Mouse (Mus musculus) intestine, embryonic 16.5 days (tissue): Measurements from ENCODE around the gene 4933424G06Rik. TPM values are rescaled to one million over a fixed set of nuclear protein-coding genes. Genes with fewer than 3 reads are reported as not detected.

Source experiments
- ATAC-seq: fragments of 200-750 bp; cut with Nextera tagmentation; 2 replicates; pipeline ENCODE4 v1.8.0; 2017; ENCODE audit warnings: moderate TSS enrichment, moderate library complexity
- H3K27ac ChIP-seq: fragments of 300-500 bp; sonication (generic); 2 replicates; pipeline ENCODE4 v1.5.1; 2014; ENCODE audit warnings: mild to moderate bottlenecking, low read length
- H3K27me3 ChIP-seq: fragments of 300-500 bp; sonication (generic); replicated peaks from 2 replicates; pipeline ENCODE4 v1.6.1; 2014; ENCODE audit warnings: low read length, control low read depth, mixed read lengths; ENCODE audit not compliant: control insufficient read depth, insufficient read depth
- H3K36me3 ChIP-seq: fragments of 300-500 bp; sonication (generic); 2 replicates; pipeline ENCODE4 v1.6.1; 2014; ENCODE audit warnings: low read length, control low read depth; ENCODE audit not compliant: control insufficient read depth, insufficient read depth
- H3K4me1 ChIP-seq: fragments of 300-500 bp; sonication (generic); 2 replicates; pipeline ENCODE4 v1.6.1; 2014; ENCODE audit warnings: low read length, control low read depth, mixed read lengths; ENCODE audit not compliant: control insufficient read depth, insufficient read depth
- H3K4me2 ChIP-seq: fragments of 300-500 bp; sonication (generic); 2 replicates; pipeline ENCODE4 v1.6.1; 2014; ENCODE audit warnings: low read depth, low read length, control low read depth
- H3K4me3 ChIP-seq: fragments of 300-500 bp; sonication (generic); 2 replicates; pipeline ENCODE4 v1.5.1; 2014; ENCODE audit warnings: mild to moderate bottlenecking, low read length
- H3K9ac ChIP-seq: fragments of 300-500 bp; sonication (generic); 2 replicates; pipeline ENCODE4 v1.6.1; 2014; ENCODE audit warnings: low read depth, low read length
- H3K9me3 ChIP-seq: fragments of 300-500 bp; sonication (generic); 2 replicates; pipeline ENCODE4 v1.6.1; 2016; ENCODE audit warnings: low read length, control low read depth; ENCODE audit not compliant: control insufficient read depth
- whole genome bisulfite sequencing: fragments of 180-500 bp; shearing (Covaris S2); extraction: QIAGEN DNeasy Blood & Tissue Kit; methylation state at CpG from one replicate; pipeline ENCODE4 v1.1.7; 2014; 5-methylcytosine and 5-hydroxymethylcytosine counted together
- polyA plus RNA-seq: library from polyadenylated mRNA; unstranded; fragments of >200 nt; fragmentation: Nextera tagmentation; extraction: Ambion mirVana; gene quantifications from 2 replicates; pipeline ENCODE4 v1.2.1, GENCODE M21; 2015

Gene 4933424G06Rik
- polyA plus RNA-seq, 1 experiment from 2014 or later, result 0.12 TPM

DNA sequence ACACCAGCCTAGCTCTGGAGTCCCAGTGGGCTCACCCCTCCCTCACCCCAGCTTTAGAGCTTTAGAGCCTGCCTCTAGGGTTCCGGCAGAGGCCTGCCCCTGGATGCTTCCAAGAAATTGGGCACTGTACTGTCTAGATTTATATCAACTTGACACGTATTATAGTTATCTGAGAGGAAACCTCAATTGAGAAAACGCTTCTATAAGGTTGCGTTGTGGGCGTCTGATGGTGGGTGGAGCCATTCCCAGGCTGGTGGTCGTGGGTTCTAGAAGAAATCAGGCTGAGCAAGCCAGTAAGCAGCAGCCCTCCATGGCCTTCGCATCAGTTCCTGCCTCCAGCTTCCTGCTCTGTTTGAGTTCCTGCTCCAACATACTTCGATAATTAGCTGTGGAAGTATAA, 51.1 kb downstream of the 4933424G06Rik start:
- no peaks in the 10 kb centered on the region for H3K27me3 ChIP-seq
- H3K36me3 ChIP-seq, result no peaks in the 10 kb centered on the region
- no peak overlapping the region for H3K9ac ChIP-seq
- H3K4me1 ChIP-seq, result no peaks in the 10 kb centered on the region
- H3K4me3 ChIP-seq, result no peak overlapping the region
- H3K9me3 ChIP-seq, result no peaks in the 10 kb centered on the region
- 84% methylated on average over 8 of the region's 8 CpGs for WGBS
- H3K4me2 ChIP-seq, result no peak overlapping the region
- no peak overlapping the region for H3K27ac ChIP-seq
- ATAC-seq, result no peak

DNA sequence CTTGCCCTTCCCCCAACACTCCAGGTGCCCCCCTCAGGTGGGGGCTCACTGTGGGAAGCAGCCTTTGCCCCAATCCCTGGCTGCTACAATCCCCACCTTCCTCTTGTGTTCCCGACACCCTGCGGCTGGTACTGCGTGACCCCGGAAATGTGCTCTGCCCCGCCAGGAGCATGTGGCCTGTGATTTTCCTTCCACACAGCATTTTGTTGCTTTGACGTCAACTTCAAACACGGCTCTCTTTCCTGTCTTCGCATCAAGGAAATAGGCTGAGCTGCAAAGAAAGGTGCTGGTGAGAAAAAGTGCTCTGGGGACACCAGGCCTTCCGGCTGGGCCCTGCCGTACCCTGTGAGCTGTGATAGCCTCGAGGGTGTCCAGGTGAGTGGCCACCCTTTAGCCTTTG, 51.6 kb downstream of the 4933424G06Rik start, which contains the start of gene Zap70:
Zap70 (plus strand) TSS at position 231 of the 400 bp plus-strand sequence.
- 82% methylated on average over 11 of the region's 11 CpGs for WGBS
- Histone ChIP-seq H3K27me3 (no peaks in the 10 kb centered on the region), H3K4me2 (no peak within 1 kb of the TSS), H3K9ac (no peak within 1 kb of the TSS), H3K36me3 (no peaks in the 10 kb centered on the region), H3K27ac (no peak within 1 kb of the TSS), H3K4me3 (no peak within 1 kb of the TSS), H3K4me1 (0 out of 2 replicates have a peak, but pooled peaks cover 1% of the 10 kb centered on the region), H3K9me3 (no peaks in the 10 kb centered on the region)
- no peak for ATAC-seq

DNA sequence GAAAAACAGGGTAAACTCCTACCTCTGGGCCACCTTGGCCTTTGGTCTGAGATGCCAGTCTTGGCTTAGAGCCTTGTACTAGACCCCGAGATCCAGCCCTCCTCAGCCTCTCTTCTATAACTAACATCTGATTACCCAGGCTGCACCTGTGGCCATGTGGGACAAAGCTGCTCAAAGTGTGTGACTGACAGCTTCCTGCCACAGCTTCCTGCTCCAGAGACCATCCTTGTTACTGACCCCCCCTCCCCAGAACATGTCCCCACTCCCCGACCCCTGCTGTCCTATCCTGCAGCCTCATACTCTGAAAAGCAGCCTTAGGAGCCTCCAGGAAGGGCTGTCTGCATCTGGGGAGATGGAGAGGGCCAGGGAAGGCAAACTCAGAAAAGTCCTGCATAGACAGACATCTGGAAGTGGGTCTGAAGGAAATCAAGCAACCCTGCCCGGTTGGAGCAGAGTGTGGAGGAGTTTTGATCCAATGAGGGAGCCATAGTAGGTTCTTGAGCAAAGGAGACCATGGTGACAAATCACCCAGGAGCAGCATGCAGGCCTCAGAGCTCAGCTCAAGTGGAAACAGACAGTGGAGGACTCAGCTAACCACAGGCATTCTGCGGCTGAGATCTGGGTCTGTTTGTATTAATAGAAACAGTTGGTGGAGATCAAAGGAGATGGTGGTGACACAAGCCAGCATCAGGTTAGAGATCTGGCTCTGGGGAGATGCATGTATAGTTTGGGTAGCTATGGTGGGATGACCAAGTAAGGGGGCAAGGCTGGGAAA, 56.7 kb downstream of the 4933424G06Rik start:
- H3K36me3 ChIP-seq, result no peaks in the 10 kb centered on the region
- no peak overlapping the region for H3K27ac ChIP-seq
- no peak overlapping the region for H3K4me2 ChIP-seq
- no peaks in the 10 kb centered on the region for H3K9me3 ChIP-seq
- H3K4me1 ChIP-seq, result 0 out of 2 replicates have a peak, but pooled peaks cover 7% of the 10 kb centered on the region
- H3K9ac ChIP-seq, result no peak overlapping the region
- H3K27me3 ChIP-seq, result peaks cover 3% of the 10 kb centered on the region; the same call in 1 of the 2 replicates
- no peak for ATAC-seq
- no peak overlapping the region for H3K4me3 ChIP-seq
- WGBS, result 47% methylated on average over 4 of the region's 4 CpGs

DNA sequence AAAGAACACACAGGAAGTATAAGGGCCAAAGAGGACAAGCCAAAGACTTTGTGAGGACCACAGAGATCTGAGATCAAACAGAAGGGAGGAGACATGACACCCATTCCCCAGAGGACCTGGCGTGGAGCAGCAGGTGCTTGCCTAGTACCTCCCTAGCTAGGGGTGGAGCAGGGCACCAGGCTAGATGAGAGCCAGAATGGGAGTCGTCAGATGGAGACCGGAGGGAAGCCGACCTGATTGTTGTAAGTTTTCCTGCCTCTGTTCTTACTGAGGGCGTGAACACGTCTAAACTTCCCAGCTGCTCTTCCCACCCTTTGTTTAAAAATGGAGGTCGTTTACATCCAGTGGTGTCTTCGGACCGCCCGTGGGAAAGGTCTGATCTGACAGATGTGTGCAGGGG, 57.4 kb downstream of the 4933424G06Rik start:
- H3K4me1 ChIP-seq, result 0 out of 2 replicates have a peak, but pooled peaks cover 7% of the 10 kb centered on the region
- no peak overlapping the region for H3K4me2 ChIP-seq
- peaks cover 3% of the 10 kb centered on the region; the same call in 1 of the 2 replicates for H3K27me3 ChIP-seq
- no peaks in the 10 kb centered on the region for H3K36me3 ChIP-seq
- no peak for ATAC-seq
- H3K4me3 ChIP-seq, result no peak overlapping the region
- H3K27ac ChIP-seq, result no peak overlapping the region
- H3K9ac ChIP-seq, result no peak overlapping the region
- no peaks in the 10 kb centered on the region for H3K9me3 ChIP-seq
- WGBS, result 39% methylated on average over 10 of the region's 10 CpGs

DNA sequence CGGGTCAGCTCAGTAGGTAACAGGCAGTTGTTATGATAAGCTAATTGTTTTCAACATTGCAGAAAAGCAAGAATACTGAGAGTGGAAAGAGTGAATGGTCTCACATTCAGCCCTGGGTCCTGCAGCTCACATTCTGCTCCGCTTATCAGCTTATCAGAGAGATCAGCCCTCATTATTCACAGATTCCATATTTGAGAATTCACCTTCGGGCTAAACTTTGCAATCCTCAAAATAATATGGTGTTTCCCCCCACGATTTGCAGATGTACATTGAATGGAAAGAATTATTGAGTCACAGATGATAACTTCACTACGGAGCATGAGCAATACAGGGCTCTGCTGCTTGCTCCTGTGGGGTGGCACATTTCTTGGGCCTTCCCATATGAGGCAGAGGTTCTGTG, 58.8 kb downstream of the 4933424G06Rik start:
- H3K27ac ChIP-seq, result no peak overlapping the region
- H3K9me3 ChIP-seq, result no peaks in the 10 kb centered on the region
- WGBS, result 80% methylated on average over 5 of the region's 5 CpGs
- no peaks in the 10 kb centered on the region for H3K36me3 ChIP-seq
- 0 out of 2 replicates have a peak, but pooled peaks cover 7% of the 10 kb centered on the region for H3K4me1 ChIP-seq
- no peak overlapping the region for H3K4me2 ChIP-seq
- ATAC-seq, result no peak
- H3K4me3 ChIP-seq, result no peak overlapping the region
- H3K9ac ChIP-seq, result no peak overlapping the region
- peaks cover 3% of the 10 kb centered on the region; the same call in 1 of the 2 replicates for H3K27me3 ChIP-seq

DNA sequence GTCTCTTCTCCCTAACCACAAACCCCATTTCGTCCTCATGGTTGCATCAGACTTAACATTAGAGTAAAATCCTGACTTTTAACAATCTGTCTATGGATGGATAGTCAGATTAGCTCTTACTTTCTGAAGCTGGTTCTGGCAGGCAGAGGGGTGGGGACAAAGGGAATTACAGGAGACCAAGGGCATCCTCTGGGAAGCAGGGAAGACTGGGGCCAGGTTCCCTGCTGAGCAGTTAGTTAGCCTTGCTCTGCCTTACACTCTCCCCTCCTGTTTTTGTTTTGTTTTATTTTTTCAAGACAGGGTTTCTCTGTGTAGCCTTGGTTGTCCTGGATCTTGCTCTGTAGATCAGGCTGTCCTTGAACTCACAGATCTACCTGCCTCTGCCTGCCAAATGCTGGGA, 60.0 kb downstream of the 4933424G06Rik start:
- Histone ChIP-seq H3K4me2 (no peak overlapping the region), H3K4me3 (no peak overlapping the region), H3K36me3 (no peaks in the 10 kb centered on the region), H3K27me3 (peaks cover 3% of the 10 kb centered on the region; the same call in 1 of the 2 replicates), H3K4me1 (0 out of 2 replicates have a peak, but pooled peaks cover 7% of the 10 kb centered on the region), H3K9ac (no peak overlapping the region), H3K27ac (no peak overlapping the region), H3K9me3 (no peaks in the 10 kb centered on the region)
- no peak for ATAC-seq
- WGBS, result 93% methylated on average over 1 of the region's 1 CpGs

DNA sequence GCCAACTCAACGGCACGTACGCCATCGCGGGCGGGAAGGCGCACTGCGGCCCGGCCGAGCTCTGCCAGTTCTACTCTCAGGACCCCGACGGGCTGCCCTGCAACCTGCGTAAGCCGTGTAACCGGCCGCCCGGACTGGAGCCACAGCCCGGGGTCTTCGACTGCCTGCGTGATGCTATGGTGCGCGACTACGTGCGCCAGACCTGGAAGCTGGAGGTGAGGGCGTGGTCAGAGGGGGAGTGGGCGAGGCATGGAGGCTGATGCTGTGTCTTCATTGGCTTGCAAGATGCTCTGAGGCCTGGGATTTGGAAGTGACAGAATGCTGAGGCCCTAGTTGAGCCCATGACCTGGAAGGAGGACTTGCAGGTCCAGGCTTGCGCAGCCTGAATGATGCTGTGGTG, 61.0 kb downstream of the 4933424G06Rik start:
- 20% methylated on average over 27 of the region's 27 CpGs for WGBS
- ATAC-seq, result no peak
- Histone ChIP-seq H3K27me3 (peaks cover 3% of the 10 kb centered on the region; the same call in 1 of the 2 replicates), H3K9me3 (no peaks in the 10 kb centered on the region), H3K4me2 (peak overlapping the region; percentile 58), H3K4me3 (peak overlapping the region; percentile 30), H3K36me3 (no peaks in the 10 kb centered on the region), H3K4me1 (0 out of 2 replicates have a peak, but pooled peaks cover 7% of the 10 kb centered on the region), H3K27ac (no peak overlapping the region), H3K9ac (peak overlapping the region; percentile 13; the same call in 1 of the 2 replicates)

DNA sequence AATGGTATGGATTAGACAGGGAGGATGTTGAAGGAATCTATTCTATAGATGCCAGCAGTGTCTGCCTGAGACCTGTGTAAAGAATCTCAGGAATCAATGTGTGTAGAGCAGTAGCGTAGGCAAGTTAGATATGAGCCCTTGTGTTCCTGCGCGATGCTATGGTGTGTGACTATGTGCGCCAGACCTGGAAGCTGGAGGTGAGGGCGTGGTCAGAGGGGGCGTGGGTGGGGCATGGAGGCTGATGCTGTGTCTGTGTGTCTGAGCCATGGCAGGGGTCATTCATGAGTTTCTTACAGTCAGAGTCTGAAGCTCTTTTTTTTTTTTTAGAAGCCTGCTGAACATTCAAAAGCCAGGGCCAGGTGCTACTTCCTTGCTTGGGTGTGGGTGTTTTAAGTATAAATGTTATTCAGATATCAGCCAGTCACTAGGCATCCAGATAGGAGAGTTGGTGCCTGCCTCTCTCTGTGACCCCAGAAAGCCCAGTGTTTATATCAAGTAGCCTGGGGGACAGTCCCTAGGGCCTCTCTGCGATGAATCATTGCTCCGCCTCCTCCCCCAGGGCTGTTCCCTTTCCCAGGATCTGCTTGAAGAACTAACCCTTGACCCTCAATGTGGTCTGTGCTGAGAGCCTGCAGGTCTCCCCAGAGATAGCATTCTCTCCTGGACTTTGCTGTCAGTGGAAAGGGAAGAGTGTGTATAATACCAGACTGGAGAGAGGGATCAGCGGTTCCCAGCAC, 62.4 kb downstream of the 4933424G06Rik start:
- H3K4me2 ChIP-seq, result no peak overlapping the region
- 0 out of 2 replicates have a peak, but pooled peaks cover 4% of the 10 kb centered on the region for H3K4me1 ChIP-seq
- H3K9me3 ChIP-seq, result no peaks in the 10 kb centered on the region
- H3K4me3 ChIP-seq, result no peak overlapping the region
- ATAC-seq, result peak; percentile 96
- no peaks in the 10 kb centered on the region for H3K36me3 ChIP-seq
- no peak overlapping the region for H3K9ac ChIP-seq
- H3K27me3 ChIP-seq, result peaks cover 3% of the 10 kb centered on the region; the same call in 1 of the 2 replicates
- H3K27ac ChIP-seq, result no peak overlapping the region
- 65% methylated on average over 9 of the region's 9 CpGs for WGBS

DNA sequence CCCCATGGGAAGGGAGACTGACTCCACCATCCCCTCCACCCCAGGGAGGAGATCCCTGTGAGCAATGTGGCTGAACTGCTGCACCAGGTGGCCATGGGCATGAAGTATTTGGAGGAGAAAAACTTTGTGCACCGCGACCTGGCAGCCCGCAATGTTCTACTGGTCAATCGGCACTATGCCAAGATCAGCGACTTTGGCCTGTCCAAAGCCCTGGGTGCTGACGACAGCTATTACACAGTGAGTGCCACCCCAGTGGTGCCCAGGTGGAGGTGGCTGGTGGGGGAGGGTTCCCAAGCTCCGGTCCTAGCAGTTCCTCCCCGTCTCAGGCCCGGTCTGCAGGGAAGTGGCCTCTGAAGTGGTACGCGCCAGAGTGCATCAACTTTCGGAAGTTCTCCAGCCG, 70.8 kb downstream of the 4933424G06Rik start:
- no peaks in the 10 kb centered on the region for H3K9me3 ChIP-seq
- H3K4me2 ChIP-seq, result no peak overlapping the region
- no peak overlapping the region for H3K4me3 ChIP-seq
- H3K4me1 ChIP-seq, result 0 out of 2 replicates have a peak, but pooled peaks cover 6% of the 10 kb centered on the region
- H3K27ac ChIP-seq, result no peak overlapping the region
- H3K36me3 ChIP-seq, result no peaks in the 10 kb centered on the region
- H3K9ac ChIP-seq, result no peak overlapping the region
- ATAC-seq, result no peak
- no peaks in the 10 kb centered on the region for H3K27me3 ChIP-seq
- WGBS, result 85% methylated on average over 13 of the region's 13 CpGs
